ENCODE assay signal across 14 mouse cellular contexts in genomic region chr12:25132046-25132445, GRCm38 (mm10). TPM values are rescaled to one million over a fixed set of nuclear protein-coding genes. Genes with fewer than 3 reads are reported as not detected.
DNase-seq lines count a peak whose midpoint lies in the region; ATAC-seq lines count a peak whose summit lies in the region.
"Had no signal": no experiment of that assay in that cellular context is flagged by ENCODE, and none has a peak within 500 bp of the region (broad histone marks: within the 10 kb centered on the region; RNA-seq: fewer than 3 reads in every experiment).

No protein-coding gene starts in this region.

- H3K4me2 ChIP-seq in kidney, embryonic 16.5 days (replicated peaks; ENCODE audit: low read depth, low read length): no peak overlapping the region
- H3K4me2 ChIP-seq in liver, embryonic 16.5 days (ENCODE audit: low read depth, low read length): 0 out of 2 replicates have a peak overlapping the region, but pooled peaks have one; percentile 6
- no peak overlapping the region for H3K4me2 ChIP-seq in midbrain, embryonic 15.5 days
- H3K4me2 ChIP-seq: hindbrain, embryonic 13.5 days; neural tube, embryonic 13.5 days had no signal

- H3K4me1 ChIP-seq in kidney, embryonic 16.5 days (ENCODE audit: insufficient read depth, low read length): peaks cover 45% of the 10 kb centered on the region
- peaks cover 8% of the 10 kb centered on the region for H3K4me1 ChIP-seq in liver, embryonic 16.5 days (ENCODE audit: control insufficient read depth, low read depth, low read length)
- H3K4me1 ChIP-seq in midbrain, embryonic 15.5 days: no peaks in the 10 kb centered on the region

- H3K9ac ChIP-seq in kidney, embryonic 16.5 days (replicated peaks; ENCODE audit: low read length): no peak overlapping the region
- H3K9ac ChIP-seq in liver, embryonic 16.5 days (ENCODE audit: low read depth, low read length): no peak overlapping the region
- no peak overlapping the region for H3K9ac ChIP-seq in midbrain, embryonic 15.5 days
- H3K9ac ChIP-seq: hindbrain, embryonic 13.5 days; neural tube, embryonic 13.5 days had no signal

- H3K36me3 ChIP-seq in kidney, embryonic 16.5 days (ENCODE audit: insufficient read depth, low read length): no peaks in the 10 kb centered on the region
- no peaks in the 10 kb centered on the region for H3K36me3 ChIP-seq in liver, embryonic 16.5 days (ENCODE audit: control insufficient read depth, insufficient read depth)
- H3K36me3 ChIP-seq in midbrain, embryonic 15.5 days (replicated peaks): no peaks in the 10 kb centered on the region
- H3K36me3 ChIP-seq: hindbrain, embryonic 13.5 days; midbrain, embryonic 10.5 days; neural tube, embryonic 13.5 days had no signal

- WGBS in kidney, embryonic 16.5 days: 18% methylated on average over 12 of the region's 12 CpGs
- 37% methylated on average over 12 of the region's 12 CpGs for WGBS in liver, embryonic 16.5 days (ENCODE audit: insufficient replicate concordance)
- WGBS in midbrain, embryonic 15.5 days: 91% methylated on average over 12 of the region's 12 CpGs

- no peak overlapping the region for H3K4me3 ChIP-seq in kidney, embryonic 16.5 days (ENCODE audit: low read length)
- H3K4me3 ChIP-seq in liver, embryonic 16.5 days (ENCODE audit: low read depth, low read length): no peak overlapping the region
- H3K4me3 ChIP-seq in midbrain, embryonic 15.5 days: no peak overlapping the region
- H3K4me3 ChIP-seq: hindbrain, embryonic 13.5 days; midbrain, embryonic 10.5 days; neural tube, embryonic 13.5 days had no signal

- no peaks in the 10 kb centered on the region for H3K9me3 ChIP-seq in kidney, embryonic 16.5 days (ENCODE audit: low read length)
- H3K9me3 ChIP-seq in liver, embryonic 16.5 days (replicated peaks; ENCODE audit: control insufficient read depth, low read length): no peaks in the 10 kb centered on the region
- no peaks in the 10 kb centered on the region for H3K9me3 ChIP-seq in midbrain, embryonic 15.5 days
- H3K9me3 ChIP-seq: hindbrain, embryonic 13.5 days; neural tube, embryonic 13.5 days had no signal

- H3K27ac ChIP-seq in kidney, embryonic 16.5 days (ENCODE audit: low read length): peak overlapping the region; percentile 80
- peak overlapping the region; percentile 29; the same call in 1 of the 2 replicates for H3K27ac ChIP-seq in liver, embryonic 16.5 days (ENCODE audit: low read length)
- H3K27ac ChIP-seq in midbrain, embryonic 15.5 days: no peak overlapping the region
- H3K27ac ChIP-seq: hindbrain, embryonic 13.5 days; midbrain, embryonic 10.5 days; neural tube, embryonic 13.5 days had no signal

- H3K27me3 ChIP-seq in kidney, embryonic 16.5 days (ENCODE audit: insufficient read depth, low read length): no peaks in the 10 kb centered on the region
- H3K27me3 ChIP-seq in liver, embryonic 16.5 days (ENCODE audit: control insufficient read depth, insufficient read depth, low read depth, low read length): no peaks in the 10 kb centered on the region
- H3K27me3 ChIP-seq in midbrain, embryonic 15.5 days (replicated peaks): 0 out of 2 replicates have a peak, but pooled peaks cover under 1% of the 10 kb centered on the region
- H3K27me3 ChIP-seq: neural tube, embryonic 13.5 days had no signal

- peak; percentile 14 for DNase-seq in urinary bladder, postnatal 14 days (ENCODE audit: low spot score)
- DNase-seq in urinary bladder, adult 2 months (ENCODE audit: low spot score): no peak
- no peak for DNase-seq in MN1 (ENCODE audit: low spot score)
- DNase-seq in lung, postnatal 36 days: no peak
- no peak for DNase-seq in urinary bladder, adult 18-20 months (ENCODE audit: low spot score in 2 of 2)
- DNase-seq: embryo, embryonic 11 days; lung, adult 18-20 months; right cerebral cortex, postnatal 25 days had no signal

- ATAC-seq in kidney, embryonic 16.5 days (ENCODE audit: low FRiP score, low TSS enrichment): peak; percentile 90
- peak; percentile 93 for ATAC-seq in liver, embryonic 16.5 days (ENCODE audit: low read depth)
- ATAC-seq in midbrain, embryonic 15.5 days (replicated peaks): no peak

RNA-seq across cellular contexts. Expression of gene Id2, which starts 35.1 kb away (rescaled TPM):
- polyA plus RNA-seq in urinary bladder, adult 2 months (2012; rRNA removed): 313 and 327 TPM in 2 replicates
- polyA plus RNA-seq in kidney, embryonic 16.5 days (2015; fragmentation: Nextera tagmentation; extraction: Ambion mirVana): 474 and 534 TPM in 2 replicates
- 127 and 140 TPM in 2 replicates for polyA plus RNA-seq in liver, embryonic 16.5 days (2015; fragmentation: Nextera tagmentation; extraction: Ambion mirVana)
- 138 TPM in 2 replicates for polyA plus RNA-seq in midbrain, embryonic 15.5 days (2015; fragmentation: Nextera tagmentation; extraction: Ambion mirVana)
